In the genomic region with DNA sequence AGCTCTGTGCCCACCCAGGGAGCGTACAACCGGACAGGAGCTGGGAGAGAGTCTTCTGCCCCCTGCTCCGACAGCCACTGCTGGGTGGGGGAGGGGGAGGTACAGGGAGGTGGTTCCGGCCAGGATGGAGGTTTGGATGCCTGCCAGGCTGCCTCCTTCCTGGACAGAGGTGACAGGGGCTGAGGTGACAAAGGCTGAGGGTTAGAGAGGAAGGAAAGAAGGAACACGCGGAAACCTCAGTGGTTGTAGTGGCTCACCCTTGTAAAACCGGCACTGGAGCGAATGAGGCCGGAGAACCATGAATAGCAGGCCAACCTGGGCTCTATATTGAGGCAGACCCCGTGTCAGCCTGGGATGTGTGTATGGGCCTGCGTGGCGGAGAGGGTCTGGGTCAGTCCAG, we compare ENCODE assay signal across 8 mouse cellular contexts. TPM values are rescaled to one million over a fixed set of nuclear protein-coding genes. Genes with fewer than 3 reads are reported as not detected.
DNase-seq lines count a peak whose midpoint lies in the region; ATAC-seq and TF ChIP-seq lines count a peak whose summit lies in the region.

No protein-coding gene starts in this region.

- DNase-seq in midbrain, postnatal 0 days (ENCODE audit: low spot score): no peak
- DNase-seq in heart, embryonic 10.5 days (ENCODE audit: low spot score): no peak
- peak; percentile 87 for DNase-seq in kidney, postnatal 14 days
- peak; percentile 30 for DNase-seq in thymus, postnatal 25 days
- DNase-seq in cerebellum, adult 2 months: no peak
- no peak for DNase-seq in adipocyte (ENCODE audit: low spot score)

- H3K36me3 ChIP-seq in midbrain, embryonic 13.5 days: 0 out of 2 replicates have a peak, but pooled peaks cover 5% of the 10 kb centered on the region
- no peaks in the 10 kb centered on the region for H3K36me3 ChIP-seq in midbrain, postnatal 0 days (ENCODE audit: insufficient read depth, low read length)
- no peaks in the 10 kb centered on the region for H3K36me3 ChIP-seq in heart, embryonic 10.5 days
- H3K36me3 ChIP-seq in intestine, embryonic 15.5 days: no peaks in the 10 kb centered on the region

- no peak overlapping the region for H3K4me2 ChIP-seq in midbrain, embryonic 13.5 days (replicated peaks)
- H3K4me2 ChIP-seq in midbrain, postnatal 0 days (ENCODE audit: low read depth, low read length, poor library complexity, severe bottlenecking): no peak overlapping the region
- no peak overlapping the region for H3K4me2 ChIP-seq in intestine, embryonic 15.5 days (replicated peaks)

- 51% methylated on average over 12 of the region's 12 CpGs for WGBS in midbrain, embryonic 13.5 days
- WGBS in midbrain, postnatal 0 days: 62% methylated on average over 12 of the region's 12 CpGs
- 36% methylated on average over 12 of the region's 12 CpGs for WGBS in heart, embryonic 10.5 days
- WGBS in cerebellum, adult 2 months: 90% methylated on average over 12 of the region's 12 CpGs
- WGBS in intestine, embryonic 15.5 days: 60% methylated on average over 12 of the region's 12 CpGs

- peaks cover 32% of the 10 kb centered on the region for H3K4me1 ChIP-seq in midbrain, embryonic 13.5 days (replicated peaks)
- H3K4me1 ChIP-seq in midbrain, postnatal 0 days (ENCODE audit: insufficient read depth, low read length): peaks cover 4% of the 10 kb centered on the region; the same call in 1 of the 2 replicates
- H3K4me1 ChIP-seq in heart, embryonic 10.5 days: peaks cover 86% of the 10 kb centered on the region
- peaks cover 11% of the 10 kb centered on the region for H3K4me1 ChIP-seq in cerebellum, adult 2 months (ENCODE audit: control insufficient read depth, insufficient read depth, low read length)
- peaks cover 40% of the 10 kb centered on the region for H3K4me1 ChIP-seq in intestine, embryonic 15.5 days (replicated peaks)

- no peak overlapping the region for H3K27ac ChIP-seq in midbrain, embryonic 13.5 days
- H3K27ac ChIP-seq in midbrain, postnatal 0 days (ENCODE audit: low read depth, low read length): no peak overlapping the region
- H3K27ac ChIP-seq in heart, embryonic 10.5 days: peak overlapping the region; percentile 73; the same call in 1 of the 2 replicates
- no peak overlapping the region for H3K27ac ChIP-seq in cerebellum, adult 2 months (ENCODE audit: insufficient read depth, low read length)
- no peak overlapping the region for H3K27ac ChIP-seq in intestine, embryonic 15.5 days

- H3K27me3 ChIP-seq in midbrain, embryonic 13.5 days: peaks cover 7% of the 10 kb centered on the region; the same call in 1 of the 2 replicates
- no peaks in the 10 kb centered on the region for H3K27me3 ChIP-seq in midbrain, postnatal 0 days (ENCODE audit: insufficient read depth, low read length)
- H3K27me3 ChIP-seq in heart, embryonic 10.5 days (ENCODE audit: insufficient read depth, poor library complexity, severe bottlenecking): peaks cover 6% of the 10 kb centered on the region
- H3K27me3 ChIP-seq in cerebellum, adult 2 months (ENCODE audit: control insufficient read depth, insufficient read depth, low read length): no peaks in the 10 kb centered on the region; the same call in 1 of the 2 replicates
- H3K27me3 ChIP-seq in intestine, embryonic 15.5 days (replicated peaks): no peaks in the 10 kb centered on the region

- no peak overlapping the region for H3K4me3 ChIP-seq in midbrain, embryonic 13.5 days (replicated peaks)
- H3K4me3 ChIP-seq in midbrain, postnatal 0 days (ENCODE audit: low read depth, low read length): no peak overlapping the region
- no peak overlapping the region for H3K4me3 ChIP-seq in heart, embryonic 10.5 days
- no peak overlapping the region for H3K4me3 ChIP-seq in cerebellum, adult 2 months (replicated peaks; ENCODE audit: insufficient read depth, low read depth, low read length)
- H3K4me3 ChIP-seq in intestine, embryonic 15.5 days (replicated peaks): no peak overlapping the region

- TF ChIP-seq POLR2A in cerebellum, adult 2 months (IDR thresholded peaks at IDR 0.05; ENCODE audit: borderline replicate concordance, insufficient read depth, low read length): no peak

- ATAC-seq in midbrain, embryonic 13.5 days: 0 out of 2 replicates have a peak, but pooled peaks have one; percentile 12
- no peak for ATAC-seq in midbrain, postnatal 0 days (ENCODE audit: low FRiP score)
- ATAC-seq in intestine, embryonic 15.5 days: no peak

- H3K9me3 ChIP-seq in midbrain, embryonic 13.5 days: no peaks in the 10 kb centered on the region
- H3K9me3 ChIP-seq in midbrain, postnatal 0 days (ENCODE audit: low read length): no peaks in the 10 kb centered on the region
- H3K9me3 ChIP-seq in heart, embryonic 10.5 days: no peaks in the 10 kb centered on the region
- no peaks in the 10 kb centered on the region for H3K9me3 ChIP-seq in intestine, embryonic 15.5 days

- no peak for TF ChIP-seq CTCF in midbrain, postnatal 0 days (IDR thresholded peaks at IDR 0.05)
- no peak for TF ChIP-seq CTCF in cerebellum, adult 2 months (IDR thresholded peaks at IDR 0.05; ENCODE audit: borderline replicate concordance, insufficient read depth, low read depth, low read length)

- no peak overlapping the region for H3K9ac ChIP-seq in midbrain, embryonic 13.5 days (replicated peaks)
- no peak overlapping the region for H3K9ac ChIP-seq in midbrain, postnatal 0 days (replicated peaks; ENCODE audit: low read length, poor library complexity, severe bottlenecking)
- no peak overlapping the region for H3K9ac ChIP-seq in intestine, embryonic 15.5 days

RNA-seq across cellular contexts. Expression of a gene that starts 50.8 kb away (rescaled TPM):
- 80.0 and 82.7 TPM in 2 replicates for polyA plus RNA-seq in midbrain, embryonic 13.5 days (2015; fragmentation: Nextera tagmentation; extraction: Ambion mirVana)
- total RNA-seq in midbrain, postnatal 0 days (2014; rRNA removed): 88.0 and 89.5 TPM in 2 replicates
- 60.3 and 63.2 TPM in 2 replicates for polyA plus RNA-seq in midbrain, postnatal 0 days (2015; fragmentation: Nextera tagmentation; extraction: Ambion mirVana)
- polyA plus RNA-seq in heart, embryonic 10.5 days (2016; fragmentation: Nextera tagmentation; extraction: Ambion mirVana): 30.4 and 45.4 TPM in 2 replicates
- polyA plus RNA-seq in cerebellum, adult 2 months (2012; rRNA removed): 73.8 and 77.5 TPM in 2 replicates
- 54.4 and 57.8 TPM in 2 replicates for polyA plus RNA-seq in intestine, embryonic 15.5 days (2015; fragmentation: Nextera tagmentation; extraction: Ambion mirVana)

Comparison
In these comparisons a context has a peak if more than half of its experiments do, and no peak if none do; other contexts are left out.
1. DNase-seq: peak in kidney, postnatal 14 days (single experiment) and thymus, postnatal 25 days (single experiment); none in midbrain, postnatal 0 days (single experiment), heart, embryonic 10.5 days (single experiment), cerebellum, adult 2 months (0 of 2) and adipocyte (single experiment).